ENCODE assay signal across 18 mouse cellular contexts in genomic region chr11:74558933-74559332, GRCm38 (mm10).
"Had no signal": no experiment of that assay in that cellular context is flagged by ENCODE, and none has a peak within 500 bp of the region (broad histone marks: within the 10 kb centered on the region; RNA-seq: fewer than 3 reads in every experiment).

No protein-coding gene starts in this region.

- H3K9ac ChIP-seq: liver, embryonic 15.5 days; liver, postnatal 0 days; lung, embryonic 15.5 days; midbrain, embryonic 13.5 days; midbrain, embryonic 15.5 days; neural tube, embryonic 12.5 days; stomach, embryonic 15.5 days had no signal

- H3K27me3 ChIP-seq: lung, embryonic 15.5 days; midbrain, embryonic 13.5 days; midbrain, embryonic 15.5 days; neural tube, embryonic 12.5 days; stomach, embryonic 15.5 days had no signal

- H3K9me3 ChIP-seq: liver, embryonic 15.5 days; lung, embryonic 15.5 days; megakaryocyte, embryonic 14.5 days; midbrain, embryonic 13.5 days; midbrain, embryonic 15.5 days; neural tube, embryonic 12.5 days; stomach, embryonic 15.5 days had no signal

- H3K4me3 ChIP-seq: liver, embryonic 15.5 days; lung, embryonic 15.5 days; megakaryocyte, embryonic 14.5 days; midbrain, embryonic 13.5 days; midbrain, embryonic 15.5 days; neural tube, embryonic 12.5 days; stomach, embryonic 15.5 days had no signal

- H3K27ac ChIP-seq: liver, embryonic 15.5 days; lung, embryonic 15.5 days; macrophage; midbrain, embryonic 13.5 days; midbrain, embryonic 15.5 days; neural tube, embryonic 12.5 days; stomach, embryonic 15.5 days; stomach, postnatal 0 days had no signal

- DNase-seq: liver, postnatal 0 days; lung, adult 2 months; lung, postnatal 14 days; lung, postnatal 36 days; thymus, adult 2 months; thymus, postnatal 25 days; thymus, postnatal 4 days had no signal

- H3K36me3 ChIP-seq: liver, embryonic 15.5 days; lung, embryonic 15.5 days; midbrain, embryonic 13.5 days; midbrain, embryonic 15.5 days; neural tube, embryonic 12.5 days; stomach, embryonic 15.5 days had no signal

- H3K4me2 ChIP-seq: liver, embryonic 15.5 days; lung, embryonic 15.5 days; midbrain, embryonic 11.5 days; midbrain, embryonic 13.5 days; midbrain, embryonic 15.5 days; neural tube, embryonic 12.5 days; stomach, embryonic 15.5 days had no signal

- ATAC-seq: liver, postnatal 0 days; lung, postnatal 0 days; midbrain, embryonic 13.5 days; midbrain, embryonic 15.5 days had no signal
